Mouse (Mus musculus): ENCODE measurements around the gene Cwc22.

The Cwc22 gene

GRCm38 (mm10) chr2:77872676-77873075 lies 73.5 kb downstream of the Cwc22 start:
- DNase-seq = no peak

- no peak for DNase-seq
These were observed 75.0 kb downstream of the Cwc22 start for GRCm38 (mm10) chr2:77871146-77871545.

GRCm38 (mm10) chr2:77869729-77870280 lies 76.4 kb downstream of the Cwc22 start:
- DNase-seq = no peak

GRCm38 (mm10) chr2:77863934-77864333 lies 82.2 kb downstream of the Cwc22 start:
- no peak for DNase-seq

GRCm38 (mm10) chr2:77863522-77863921 lies 82.7 kb downstream of the Cwc22 start:
- DNase-seq = no peak

GRCm38 (mm10) chr2:77841464-77841863 lies 104.7 kb downstream of the Cwc22 start:
- no peak for DNase-seq

GRCm38 (mm10) chr2:77839587-77839986 lies 106.6 kb downstream of the Cwc22 start:
- DNase-seq = no peak

- DNase-seq = no peak
These were observed 107.5 kb downstream of the Cwc22 start for GRCm38 (mm10) chr2:77838688-77839087.

GRCm38 (mm10) chr2:77835781-77836180 lies 110.4 kb downstream of the Cwc22 start:
- DNase-seq = no peak
